Mouse (Mus musculus) heart, adult 2 months (tissue): ENCODE data around the gene Bcap29. TPM values are rescaled to one million over a fixed set of nuclear protein-coding genes. Genes with fewer than 3 reads are reported as not detected.

Source experiments
- DNase-seq, 2 experiments: peaks; one replicate each; pipeline ENCODE4 v3.0.0; 2021
- H3K27ac ChIP-seq: fragments of 200-600 bp; 2 replicates; pipeline ENCODE4 v1.8.1; 2022
- H3K27me3 ChIP-seq: fragments of 200-500 bp; 2 replicates; pipeline ENCODE4 v1.6.1; 2012; ENCODE audit warnings: mild to moderate bottlenecking, low read length, inconsistent platforms, mixed read lengths; ENCODE audit not compliant: control insufficient read depth, insufficient read depth
- H3K36me3 ChIP-seq: fragments of 200-500 bp; 2 replicates; pipeline ENCODE4 v1.6.1; 2012; ENCODE audit warnings: low read length, inconsistent platforms; ENCODE audit not compliant: control insufficient read depth, insufficient read depth
- H3K4me1 ChIP-seq: fragments of 200-500 bp; 2 replicates; pipeline ENCODE4 v1.6.1; 2011; ENCODE audit warnings: low read length; ENCODE audit not compliant: control insufficient read depth, insufficient read depth
- H3K4me3 ChIP-seq: fragments of 200-600 bp; 2 replicates; pipeline ENCODE4 v1.8.1; 2022
- H3K79me2 ChIP-seq: fragments of 200-500 bp; replicated peaks from 2 replicates; pipeline ENCODE4 v1.6.1; 2012; ENCODE audit warnings: mild to moderate bottlenecking, inconsistent platforms, low read length, moderate library complexity, mixed read lengths; ENCODE audit not compliant: control insufficient read depth, insufficient read depth
- H3K9ac ChIP-seq: fragments of 200-500 bp; 2 replicates; pipeline ENCODE4 v1.6.1; 2012; ENCODE audit warnings: low read depth, mild to moderate bottlenecking, control low read depth, inconsistent platforms, low read length, mixed read lengths
- CTCF ChIP-seq: fragments of 200-600 bp; IDR thresholded peaks from 2 replicates; pipeline ENCODE4 v1.8.1; 2022; ENCODE audit warnings: antibody characterized with exemption, mild to moderate bottlenecking, moderate library complexity
- EP300 ChIP-seq: fragments of 200-500 bp; IDR thresholded peaks from 2 replicates; pipeline ENCODE4 v1.6.1; 2011; ENCODE audit warnings: low read depth, low read length, control low read depth; ENCODE audit not compliant: insufficient read depth
- POLR2A ChIP-seq: fragments of 200-500 bp; IDR thresholded peaks from 2 replicates; pipeline ENCODE4 v1.6.1; 2011; ENCODE audit warnings: mild to moderate bottlenecking, low read depth, low read length, control low read depth; ENCODE audit not compliant: insufficient read depth
- WGBS: fragments of 180-500 bp; shearing (Covaris S2); methylation state at CpG from one replicate; pipeline ENCODE4 v1.1.7; 2018; 5-methylcytosine and 5-hydroxymethylcytosine counted together
- intact Hi-C: fragments of 180-260 bp; cut with DNase I; formaldehyde crosslinking; loops from one replicate; pipeline ENCODE4 v1.15.1; 2025
- long read RNA-seq: library from polyadenylated mRNA; stranded (forward); transcript quantifications from one replicate; pipeline ENCODE4 v2.0.0, GENCODE M21; 2021
- polyA plus RNA-seq: library from polyadenylated mRNA; depleted of rRNA; stranded (reverse); fragments of >200 nt; gene quantifications from 2 replicates; pipeline ENCODE4 v1.2.3, GENCODE M21; 2012; rRNA removed
- total RNA-seq, 2 experiments: library from RNA; stranded (reverse); gene quantifications; 2 replicates each; pipeline ENCODE4 v1.2.3; 2021

The Bcap29 gene
- total RNA-seq (10 to 100 TPM; 30.9 to 34.3 TPM), polyA plus RNA-seq (7.9 and 22.0 TPM in 2 replicates)
- long read RNA-seq, full-length matches to known transcripts = 39 of 39 reads
- long read RNA-seq, partial matches to known transcripts = 0 of 39 reads
- long read RNA-seq, other reads (novel, unspliced or antisense) = 0 of 39 reads

DNA sequence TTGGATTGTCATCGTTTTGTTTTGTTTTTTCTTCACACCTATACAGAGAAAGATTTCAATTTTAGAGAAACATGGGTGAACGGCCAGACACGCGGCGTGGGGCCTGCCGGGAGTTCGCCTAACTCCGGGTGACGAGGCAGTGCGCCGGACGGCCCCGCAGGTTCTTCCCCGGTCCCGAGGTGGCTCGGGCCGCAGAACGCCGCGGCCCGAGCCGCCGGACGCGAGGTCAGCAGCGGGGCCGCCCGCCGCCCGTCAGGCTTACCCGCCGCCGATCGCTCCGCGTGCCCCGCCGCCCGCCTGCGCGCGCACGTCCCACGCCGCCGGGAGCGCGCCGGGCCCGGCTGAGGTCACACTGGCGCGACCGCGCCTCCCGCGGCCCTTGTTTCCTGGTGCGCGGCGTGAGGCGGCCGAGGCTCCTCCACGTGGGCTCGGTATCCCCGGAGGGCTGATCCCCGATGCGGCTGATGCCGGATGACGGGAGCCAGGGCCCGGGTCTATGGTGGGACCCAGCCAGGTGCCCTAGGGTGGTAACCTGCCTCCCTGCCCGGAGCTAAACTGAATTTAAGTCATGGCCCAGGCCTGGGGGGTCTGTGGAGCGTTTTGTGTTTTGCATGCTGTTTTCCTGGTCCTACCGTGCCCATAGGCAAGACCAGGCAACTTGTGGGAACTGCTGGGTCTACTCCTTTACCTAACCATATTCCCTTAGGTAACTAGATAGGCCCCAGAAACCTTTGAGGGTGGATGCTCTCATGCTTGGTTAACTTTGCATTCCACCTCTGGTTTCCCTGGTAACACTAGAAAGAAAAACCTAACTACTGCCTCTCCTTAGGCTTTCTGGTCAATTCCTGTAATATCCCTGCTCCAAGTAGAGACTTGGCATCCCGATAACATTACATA is at the start of gene Bcap29:
Gene Bcap29, minus strand, starts transcription at position 316 of the 897 bp plus-strand sequence.
- intact Hi-C loops = loop anchor here (1.0 to 5.0 kb wide), 2 partner anchors 20 to 132 kb away; partner anchors contain the start of genes Cog5 and Dus4l
- H3K4me1 ChIP-seq = peaks cover 1% of the 10 kb centered on the region
- H3K27ac ChIP-seq = peak within 1 kb of the TSS; percentile 86
- peak within 1 kb of the TSS; percentile 82 for H3K4me3 ChIP-seq
- TF ChIP-seq CTCF (no peak), POLR2A (0 out of 2 replicates have a peak, but pooled peaks have one; percentile 23)
- peaks cover 7% of the 10 kb centered on the region; the same call in 1 of the 2 replicates for H3K36me3 ChIP-seq
- no peaks in the 10 kb centered on the region for H3K79me2 ChIP-seq
- DNase-seq = peak; percentile 89 to 90
- H3K27me3 ChIP-seq = no peaks in the 10 kb centered on the region
- peak within 1 kb of the TSS; percentile 96 for H3K9ac ChIP-seq
- WGBS = 2% methylated on average over 73 of the region's 73 CpGs

DNA sequence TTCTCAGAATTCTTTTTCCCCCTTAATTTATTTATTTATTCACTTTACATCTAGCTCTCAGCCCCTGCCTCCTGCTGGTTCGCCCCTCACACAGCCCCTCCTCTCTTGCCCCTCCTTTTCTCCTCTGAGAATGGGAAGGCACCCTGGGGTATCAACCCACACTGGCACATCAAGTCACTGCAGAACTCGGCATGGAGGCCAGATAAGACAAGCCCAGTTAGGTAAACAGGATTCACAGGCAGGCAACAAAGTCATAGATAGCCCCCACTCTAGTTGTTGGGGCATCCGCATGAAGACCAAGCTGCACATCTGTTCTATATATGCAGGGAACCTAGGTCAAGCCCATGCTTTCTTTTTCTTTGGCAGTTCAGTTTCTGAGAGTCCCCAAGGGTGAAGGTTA is 32.7 kb upstream of the Bcap29 start:
- H3K27ac ChIP-seq = no peak overlapping the region
- no peaks in the 10 kb centered on the region for H3K27me3 ChIP-seq
- H3K36me3 ChIP-seq = no peaks in the 10 kb centered on the region
- no peak overlapping the region for H3K9ac ChIP-seq
- DNase-seq = no peak
- H3K4me1 ChIP-seq = no peaks in the 10 kb centered on the region
- TF ChIP-seq POLR2A = no peak
- TF ChIP-seq CTCF = no peak
- no peak for TF ChIP-seq EP300
- no peaks in the 10 kb centered on the region for H3K79me2 ChIP-seq
- 70% methylated on average over 3 of the region's 3 CpGs for WGBS
- intact Hi-C loops = no loop called here
- no peak overlapping the region for H3K4me3 ChIP-seq

DNA sequence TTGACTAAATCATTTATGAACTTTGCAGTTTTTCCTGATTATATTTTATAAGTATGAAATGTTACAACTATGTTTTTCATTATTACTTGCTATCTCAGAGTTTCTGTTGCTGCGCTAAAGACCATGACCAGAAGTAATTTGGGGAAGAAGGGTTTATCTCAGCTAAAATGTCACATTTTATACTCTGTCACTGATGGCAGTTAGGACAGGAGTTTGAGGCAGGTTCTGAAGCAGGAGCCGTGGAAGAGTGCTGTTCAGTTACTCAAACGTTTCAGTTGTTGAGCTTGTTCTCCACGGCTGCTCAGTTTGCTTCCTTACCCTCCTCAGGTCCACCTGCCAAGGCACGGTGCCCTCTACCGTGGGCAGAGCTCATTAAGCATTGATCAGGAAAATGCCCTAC is 31.5 kb upstream of the Bcap29 start:
- H3K27me3 ChIP-seq = no peaks in the 10 kb centered on the region
- intact Hi-C loops = no loop called here
- H3K9ac ChIP-seq = no peak overlapping the region
- no peak overlapping the region for H3K4me3 ChIP-seq
- no peak for DNase-seq
- no peak overlapping the region for H3K27ac ChIP-seq
- no peaks in the 10 kb centered on the region for H3K36me3 ChIP-seq
- WGBS = 74% methylated on average over 6 of the region's 6 CpGs
- H3K4me1 ChIP-seq = no peaks in the 10 kb centered on the region
- H3K79me2 ChIP-seq = no peaks in the 10 kb centered on the region
- TF ChIP-seq POLR2A (no peak), CTCF (no peak), EP300 (no peak)

DNA sequence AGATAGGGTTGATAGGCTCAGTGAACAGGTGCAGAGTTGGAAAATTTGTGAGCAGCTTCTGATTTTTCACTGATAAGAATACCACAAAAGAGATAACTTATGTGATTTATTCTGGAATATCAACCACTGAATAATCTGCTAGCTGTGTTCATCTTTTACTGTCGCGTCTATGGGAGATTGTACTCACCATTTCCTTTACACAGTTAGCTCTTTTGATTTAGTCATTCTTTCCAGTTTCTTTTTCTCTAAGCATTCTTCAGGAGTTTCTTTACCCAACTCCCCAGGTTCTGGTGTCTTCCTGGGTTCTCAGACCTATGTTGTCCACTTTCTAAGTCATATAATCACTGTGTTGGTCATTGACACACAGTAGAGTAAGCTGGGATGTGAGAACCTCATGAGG is 22.4 kb upstream of the Bcap29 start:
- Histone ChIP-seq H3K27me3 (no peaks in the 10 kb centered on the region), H3K4me3 (no peak overlapping the region), H3K27ac (no peak overlapping the region), H3K79me2 (no peaks in the 10 kb centered on the region), H3K9ac (no peak overlapping the region), H3K4me1 (peaks cover 2% of the 10 kb centered on the region), H3K36me3 (no peaks in the 10 kb centered on the region)
- no peak for TF ChIP-seq EP300
- intact Hi-C loops = loop anchor here (10.0 kb wide), 2 partner anchors 268 to 282 kb away; no protein-coding TSS in a partner anchor
- 88% methylated on average over 2 of the region's 2 CpGs for WGBS
- no peak for DNase-seq

DNA sequence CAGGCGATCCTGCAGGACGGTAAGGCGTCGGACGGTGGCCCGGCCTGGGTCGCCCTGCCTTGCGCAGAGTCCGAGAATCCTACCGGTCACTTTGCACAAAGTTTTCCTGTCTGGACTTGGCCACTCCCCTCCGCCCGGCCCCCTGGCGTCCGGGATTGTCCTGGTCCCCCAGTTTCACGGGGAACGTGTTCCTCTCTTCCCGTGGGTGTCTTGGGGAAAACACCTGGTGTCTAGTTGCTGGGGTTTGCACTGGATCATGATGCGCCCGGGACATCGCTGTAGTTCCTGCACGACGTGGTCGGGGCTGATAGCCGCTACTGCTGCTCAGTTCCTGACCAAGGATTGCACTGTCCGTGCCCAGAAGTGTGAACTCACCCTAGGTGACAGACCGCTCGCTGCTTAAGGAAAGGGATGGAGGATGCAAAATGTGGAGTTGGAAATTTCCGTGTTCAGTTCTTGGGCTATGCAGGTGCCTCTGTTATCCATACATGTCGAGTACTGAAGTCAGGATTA is 20.6 kb upstream of the Bcap29 start:
- Histone ChIP-seq H3K36me3 (no peaks in the 10 kb centered on the region), H3K79me2 (no peaks in the 10 kb centered on the region), H3K9ac (peak overlapping the region; percentile 72), H3K27ac (peak overlapping the region; percentile 97), H3K27me3 (no peaks in the 10 kb centered on the region), H3K4me1 (peaks cover 2% of the 10 kb centered on the region), H3K4me3 (peak overlapping the region; percentile 89)
- intact Hi-C loops = loop anchor here (1.0 to 10.0 kb wide), 5 partner anchors 21 to 280 kb away; partner anchors contain the start of genes Bcap29 and Cbll1
- DNase-seq = no peak
- TF ChIP-seq EP300 (no peak), CTCF (peak; percentile 76)
- under 1% methylated on average over 29 of the region's 29 CpGs for WGBS
